Mouse (Mus musculus): ENCODE measurements around the gene 4933428M09Rik. TPM values are rescaled to one million over a fixed set of nuclear protein-coding genes. Genes with fewer than 3 reads are reported as not detected.

The 4933428M09Rik gene
- polyA plus RNA-seq, 1 experiment from 2014 or later = not detected

DNA sequence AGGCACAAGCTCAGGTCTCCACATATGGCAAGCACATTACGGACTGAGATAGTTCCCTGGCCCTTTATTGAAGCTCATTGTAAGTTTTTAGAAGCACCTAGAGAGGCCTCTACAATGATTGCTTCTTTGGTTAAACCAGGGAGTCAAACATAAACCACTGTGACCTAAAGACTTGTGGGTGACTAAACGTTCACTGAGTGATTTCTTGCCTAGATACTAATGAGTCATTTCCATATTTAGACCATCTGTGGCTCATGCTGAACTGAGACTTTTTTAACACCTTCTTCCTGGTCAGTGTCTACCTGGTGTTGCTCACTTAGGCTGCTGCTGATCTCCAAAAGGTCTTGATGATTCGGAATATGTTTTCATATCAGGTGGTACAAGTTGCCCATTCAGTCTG lies 42.9 kb downstream of the 4933428M09Rik start:
- H3K4me1 ChIP-seq (replicated peaks) = no peaks in the 10 kb centered on the region; the same call in 1 of the 2 replicates
- H3K4me3 ChIP-seq = no peak overlapping the region
- H3K9me3 ChIP-seq = no peaks in the 10 kb centered on the region
- 0 out of 2 replicates have a peak, but pooled peaks cover 4% of the 10 kb centered on the region for H3K27me3 ChIP-seq (ENCODE audit: insufficient read depth, poor library complexity, severe bottlenecking)
- no peak for DNase-seq (ENCODE audit: low spot score)
- 86% methylated on average over 3 of the region's 3 CpGs for WGBS
- H3K27ac ChIP-seq = no peak overlapping the region
- no peaks in the 10 kb centered on the region for H3K36me3 ChIP-seq

Other genes with a start within 250 kb of the 4933428M09Rik start
- gene Serpina7, start 94.0 kb upstream of the 4933428M09Rik start, polyA plus RNA-seq (2016; fragmentation: Nextera tagmentation; extraction: Ambion mirVana) = 0.08 and 0.14 TPM in 2 replicates
- gene 4930513O06Rik, start 93.0 kb upstream of the 4933428M09Rik start, polyA plus RNA-seq (2016; fragmentation: Nextera tagmentation; extraction: Ambion mirVana) = not detected in 2 replicates
- 12.7 and 23.9 TPM in 2 replicates for gene Mum1l1, start 30.8 kb downstream of the 4933428M09Rik start, polyA plus RNA-seq (2016; fragmentation: Nextera tagmentation; extraction: Ambion mirVana)
- gene Trap1a, start 154.5 kb downstream of the 4933428M09Rik start, polyA plus RNA-seq (2016; fragmentation: Nextera tagmentation; extraction: Ambion mirVana) = 0.36 and 0.43 TPM in 2 replicates

Measured in hindbrain, embryonic 10.5 days (tissue).